Mouse (Mus musculus) liver, embryonic 11.5 days (tissue): ENCODE measurements around the gene Nav1. TPM values are rescaled to one million over a fixed set of nuclear protein-coding genes. Genes with fewer than 3 reads are reported as not detected.

Source experiments
- ATAC-seq: fragments of 200-750 bp; cut with Nextera tagmentation; replicated peaks from 2 replicates; pipeline ENCODE4 v1.8.0; 2017; ENCODE audit warnings: moderate number of reproducible peaks, mild to moderate bottlenecking, moderate TSS enrichment, moderate library complexity; ENCODE audit not compliant: low FRiP score
- DNase-seq: peaks from one replicate; pipeline ENCODE4 v3.0.0-alpha.2; 2017; ENCODE audit warnings: low spot score
- H3K27ac ChIP-seq: fragments of 300-500 bp; sonication (generic); 2 replicates; pipeline ENCODE4 v1.5.1; 2014; ENCODE audit warnings: mild to moderate bottlenecking, low read depth, low read length, control low read depth
- H3K27me3 ChIP-seq: fragments of 300-500 bp; sonication (generic); replicated peaks from 2 replicates; pipeline ENCODE4 v1.6.1; 2014; ENCODE audit warnings: low read length, mixed read lengths; ENCODE audit not compliant: control insufficient read depth, insufficient read depth
- H3K36me3 ChIP-seq: fragments of 300-500 bp; sonication (generic); 2 replicates; pipeline ENCODE4 v1.6.1; 2014; ENCODE audit warnings: mild to moderate bottlenecking, low read length, moderate library complexity, mixed read lengths; ENCODE audit not compliant: control insufficient read depth, insufficient read depth
- H3K4me1 ChIP-seq: fragments of 300-500 bp; sonication (generic); replicated peaks from 2 replicates; pipeline ENCODE4 v1.6.1; 2014; ENCODE audit warnings: low read length, mixed read lengths; ENCODE audit not compliant: control insufficient read depth, insufficient read depth
- H3K4me2 ChIP-seq: fragments of 300-500 bp; sonication (generic); 2 replicates; pipeline ENCODE4 v1.6.1; 2014; ENCODE audit warnings: mild to moderate bottlenecking, control low read depth, moderate library complexity
- H3K4me3 ChIP-seq: fragments of 300-500 bp; sonication (generic); 2 replicates; pipeline ENCODE4 v1.5.1; 2014; ENCODE audit warnings: low read depth, low read length, control low read depth
- H3K9ac ChIP-seq: fragments of 300-500 bp; sonication (generic); 2 replicates; pipeline ENCODE4 v1.6.1; 2014; ENCODE audit warnings: low read depth, low read length, control low read depth
- H3K9me3 ChIP-seq: fragments of 300-500 bp; sonication (generic); 2 replicates; pipeline ENCODE4 v1.6.1; 2016; ENCODE audit warnings: low read length, inconsistent platforms, mixed read lengths; ENCODE audit not compliant: control insufficient read depth
- WGBS: fragments of 180-500 bp; shearing (Covaris S2); extraction: QIAGEN DNeasy Blood & Tissue Kit; methylation state at CpG from one replicate; pipeline ENCODE4 v1.1.7; 2014; 5-methylcytosine and 5-hydroxymethylcytosine counted together
- polyA plus RNA-seq: library from polyadenylated mRNA; unstranded; fragments of >200 nt; fragmentation: Nextera tagmentation; extraction: Ambion mirVana; gene quantifications from 2 replicates; pipeline ENCODE4 v1.2.1, GENCODE M21; 2014

Nav1 gene
- polyA plus RNA-seq, 1 experiment from 2014 or later = 8.9 TPM

- H3K4me2 ChIP-seq = no peak overlapping the region
- no peaks in the 10 kb centered on the region for H3K9me3 ChIP-seq
- peaks cover 4% of the 10 kb centered on the region; the same call in 1 of the 2 replicates for H3K4me1 ChIP-seq
- H3K36me3 ChIP-seq = no peaks in the 10 kb centered on the region
- no peaks in the 10 kb centered on the region for H3K27me3 ChIP-seq
- ATAC-seq = no peak
- WGBS = 49% methylated on average over 12 of the region's 12 CpGs
- H3K4me3 ChIP-seq = no peak overlapping the region
- no peak overlapping the region for H3K27ac ChIP-seq
- H3K9ac ChIP-seq = no peak overlapping the region
- no peak for DNase-seq
Measured at GRCm38 (mm10) chr1:135542841-135543810, 64.0 kb downstream of the Nav1 start.

- no peaks in the 10 kb centered on the region for H3K36me3 ChIP-seq
- H3K4me2 ChIP-seq = no peak overlapping the region
- no peak overlapping the region for H3K27ac ChIP-seq
- ATAC-seq (no peak), DNase-seq (no peak)
- H3K4me3 ChIP-seq = no peak overlapping the region
- H3K4me1 ChIP-seq = peaks cover 4% of the 10 kb centered on the region; the same call in 1 of the 2 replicates
- no peak overlapping the region for H3K9ac ChIP-seq
- WGBS = 86% methylated on average over 9 of the region's 9 CpGs
- H3K9me3 ChIP-seq = no peaks in the 10 kb centered on the region
- no peaks in the 10 kb centered on the region for H3K27me3 ChIP-seq
Measured at GRCm38 (mm10) chr1:135542080-135542479, 65.0 kb downstream of the Nav1 start.

GRCm38 (mm10) chr1:135540270-135540669 is 66.8 kb downstream of the Nav1 start:
- DNase-seq = peak; percentile 80
- H3K9ac ChIP-seq = no peak overlapping the region

GRCm38 (mm10) chr1:135538441-135539265 is 68.4 kb downstream of the Nav1 start:
- no peak for ATAC-seq
- 80% methylated on average over 12 of the region's 12 CpGs for WGBS
- Histone ChIP-seq H3K27ac (no peak overlapping the region), H3K4me3 (no peak overlapping the region), H3K4me2 (no peak overlapping the region), H3K27me3 (no peaks in the 10 kb centered on the region), H3K9me3 (no peaks in the 10 kb centered on the region), H3K36me3 (no peaks in the 10 kb centered on the region), H3K9ac (no peak overlapping the region), H3K4me1 (peaks cover 7% of the 10 kb centered on the region; the same call in 1 of the 2 replicates)
- no peak for DNase-seq

More at GRCm38 (mm10) chr1:135540270-135540669, 66.8 kb downstream of the Nav1 start:
- Histone ChIP-seq H3K27ac (no peak overlapping the region), H3K27me3 (no peaks in the 10 kb centered on the region), H3K9me3 (no peaks in the 10 kb centered on the region), H3K36me3 (no peaks in the 10 kb centered on the region), H3K4me1 (peaks cover 4% of the 10 kb centered on the region; the same call in 1 of the 2 replicates), H3K4me3 (no peak overlapping the region), H3K4me2 (no peak overlapping the region)
- ATAC-seq = peak; percentile 49
- 24% methylated on average over 4 of the region's 4 CpGs for WGBS

- DNase-seq = no peak
- H3K4me2 ChIP-seq = no peak overlapping the region
- H3K27ac ChIP-seq = no peak overlapping the region
- H3K4me1 ChIP-seq = 0 out of 2 replicates have a peak, but pooled peaks cover 3% of the 10 kb centered on the region
- H3K4me3 ChIP-seq = no peak overlapping the region
- no peaks in the 10 kb centered on the region for H3K27me3 ChIP-seq
- H3K36me3 ChIP-seq = no peaks in the 10 kb centered on the region
- ATAC-seq = no peak
- WGBS = 93% methylated on average over 7 of the region's 7 CpGs
- no peaks in the 10 kb centered on the region for H3K9me3 ChIP-seq
- H3K9ac ChIP-seq = no peak overlapping the region
Measured at GRCm38 (mm10) chr1:135536822-135537221, 70.3 kb downstream of the Nav1 start.

- Histone ChIP-seq H3K4me2 (no peak overlapping the region), H3K9ac (no peak overlapping the region), H3K36me3 (no peaks in the 10 kb centered on the region), H3K4me3 (no peak overlapping the region), H3K27me3 (no peaks in the 10 kb centered on the region), H3K9me3 (no peaks in the 10 kb centered on the region), H3K27ac (no peak overlapping the region), H3K4me1 (0 out of 2 replicates have a peak, but pooled peaks cover 3% of the 10 kb centered on the region)
- WGBS = 68% methylated on average over 2 of the region's 2 CpGs
- no peak for DNase-seq
- ATAC-seq = no peak
Measured at GRCm38 (mm10) chr1:135536326-135536725, 70.8 kb downstream of the Nav1 start.

- ATAC-seq = no peak
- no peak for DNase-seq
Measured at GRCm38 (mm10) chr1:135535256-135535655, 71.8 kb downstream of the Nav1 start.

GRCm38 (mm10) chr1:135534782-135535181 is 72.3 kb downstream of the Nav1 start:
- no peak overlapping the region for H3K9ac ChIP-seq
- WGBS = 45% methylated on average over 4 of the region's 4 CpGs
- no peak overlapping the region for H3K4me3 ChIP-seq
- H3K4me1 ChIP-seq = 0 out of 2 replicates have a peak, but pooled peaks cover 3% of the 10 kb centered on the region
- DNase-seq = no peak
- ATAC-seq = no peak
- no peak overlapping the region for H3K27ac ChIP-seq
- no peaks in the 10 kb centered on the region for H3K36me3 ChIP-seq
- no peaks in the 10 kb centered on the region for H3K27me3 ChIP-seq
- no peaks in the 10 kb centered on the region for H3K9me3 ChIP-seq
- no peak overlapping the region for H3K4me2 ChIP-seq

More at GRCm38 (mm10) chr1:135535256-135535655, 71.8 kb downstream of the Nav1 start:
- Histone ChIP-seq H3K27ac (no peak overlapping the region), H3K27me3 (no peaks in the 10 kb centered on the region), H3K36me3 (no peaks in the 10 kb centered on the region), H3K9me3 (no peaks in the 10 kb centered on the region), H3K4me1 (0 out of 2 replicates have a peak, but pooled peaks cover 3% of the 10 kb centered on the region), H3K9ac (no peak overlapping the region), H3K4me3 (no peak overlapping the region), H3K4me2 (no peak overlapping the region)
- WGBS = 41% methylated on average over 4 of the region's 4 CpGs
